Mouse (Mus musculus) adrenal gland, postnatal 36 days (tissue): ENCODE results near the gene Cep112. TPM values are rescaled to one million over a fixed set of nuclear protein-coding genes. Genes with fewer than 3 reads are reported as not detected.

Experiments
- DNase-seq, 2 experiments: peaks; one replicate each; pipeline ENCODE4 v3.0.0; 2021; ENCODE audit warnings: mixed read lengths in 1 of 2
- total RNA-seq, 2 experiments: library from RNA; stranded (reverse); gene quantifications; 2 replicates each; pipeline ENCODE4 v1.2.3; 2021

Gene Cep112
- total RNA-seq, 2 experiments from 2014 or later, result 10.5 to 11.3 TPM

DNA sequence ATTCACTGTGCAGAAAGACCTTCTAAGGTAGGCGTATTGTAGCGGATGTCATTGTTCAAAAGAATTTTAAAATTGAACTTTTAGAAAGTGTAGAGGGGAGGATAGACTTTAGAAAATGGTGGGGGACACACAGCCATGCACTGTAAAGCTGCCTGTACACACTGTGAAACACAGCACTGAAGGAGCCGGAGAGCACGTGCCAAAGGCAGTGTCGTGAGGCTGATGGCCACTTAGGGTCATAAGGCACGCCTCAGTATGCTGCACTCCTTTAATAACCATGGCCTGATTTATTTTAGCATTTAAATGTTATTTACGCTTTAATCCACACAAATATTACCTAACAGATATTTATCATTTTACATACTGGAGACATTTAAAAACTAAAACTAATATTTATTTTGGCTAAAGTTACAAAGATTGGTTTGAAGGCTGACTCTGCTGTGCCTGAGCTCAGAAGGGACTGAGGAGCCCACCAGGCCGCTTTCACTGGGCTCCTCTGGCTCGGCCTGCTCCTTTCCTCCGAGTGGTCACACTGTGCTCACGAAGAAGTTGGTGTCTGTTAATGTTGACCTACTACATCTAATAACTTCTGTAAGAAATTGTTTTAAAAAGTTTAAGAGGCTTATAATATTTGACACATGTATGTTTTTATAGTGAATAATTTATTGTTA lies 19.0 kb downstream of the Cep112 start:
- no peak for DNase-seq

DNA sequence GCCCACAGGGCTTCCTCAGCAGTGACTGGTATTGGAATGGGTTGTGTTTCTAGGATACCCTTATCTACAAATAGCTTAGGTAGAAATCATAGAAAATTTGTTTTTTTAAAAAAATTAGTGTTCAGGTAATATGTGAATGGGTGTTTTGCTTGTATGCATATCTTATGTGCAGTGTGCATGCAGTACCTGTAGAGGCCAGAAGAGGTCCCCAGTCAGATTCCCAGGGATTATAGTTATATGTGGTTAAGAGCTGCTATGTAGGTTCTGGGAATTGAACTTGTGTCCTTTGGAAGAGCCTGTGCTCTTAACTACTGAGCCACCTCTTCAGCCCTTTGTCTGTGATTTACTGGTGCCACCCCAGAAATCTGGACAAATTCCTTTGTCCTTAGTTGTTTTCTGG lies 22.2 kb downstream of the Cep112 start:
- DNase-seq, result peak; percentile 8 to 38

DNA sequence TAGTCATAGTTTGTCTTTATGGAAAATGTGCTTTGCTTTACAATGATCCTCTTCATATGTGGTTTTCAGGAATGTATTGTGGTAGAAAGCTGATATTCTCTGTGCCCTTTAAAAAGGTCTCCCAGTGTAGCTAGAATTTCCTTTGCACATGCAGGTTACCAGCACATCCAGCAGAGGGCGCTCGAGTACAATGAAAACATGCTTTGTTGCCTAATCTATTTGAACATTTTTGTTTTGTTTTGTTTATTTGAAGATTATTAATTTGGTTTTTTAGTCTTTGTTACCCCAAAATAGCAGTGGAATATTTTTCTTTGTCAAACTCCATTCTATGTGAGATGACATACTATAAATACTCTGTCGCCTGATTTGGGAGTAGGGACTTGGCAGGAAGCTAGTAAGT lies 24.8 kb downstream of the Cep112 start:
- DNase-seq, result peak; percentile 80 to 82

GRCm38 (mm10) chr11:108459599-108459998 lies 34.6 kb downstream of the Cep112 start:
- no peak for DNase-seq

DNA sequence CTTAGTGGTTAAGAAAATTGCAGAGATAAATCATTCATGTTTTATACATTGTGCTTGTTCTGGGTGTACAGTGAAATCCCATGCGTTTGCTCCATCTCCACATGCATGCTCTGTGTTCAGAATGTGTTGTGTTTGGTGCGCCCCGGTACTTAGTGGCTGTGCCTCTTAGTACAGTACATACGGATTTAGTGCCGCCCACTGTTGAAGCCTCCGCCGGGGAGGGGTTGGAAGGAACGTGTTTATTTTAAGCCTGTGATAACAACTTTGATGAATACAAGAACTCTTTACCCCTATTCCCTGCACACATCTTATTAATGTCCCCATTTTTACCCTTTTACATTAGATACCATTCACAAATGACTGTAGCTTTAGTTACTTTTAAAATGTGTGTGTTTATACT lies 39.1 kb downstream of the Cep112 start:
- DNase-seq, result no peak

GRCm38 (mm10) chr11:108464715-108465301 lies 39.8 kb downstream of the Cep112 start:
- no peak for DNase-seq

GRCm38 (mm10) chr11:108475738-108476137 lies 50.7 kb downstream of the Cep112 start:
- DNase-seq, result peak; percentile 35 to 41

DNA sequence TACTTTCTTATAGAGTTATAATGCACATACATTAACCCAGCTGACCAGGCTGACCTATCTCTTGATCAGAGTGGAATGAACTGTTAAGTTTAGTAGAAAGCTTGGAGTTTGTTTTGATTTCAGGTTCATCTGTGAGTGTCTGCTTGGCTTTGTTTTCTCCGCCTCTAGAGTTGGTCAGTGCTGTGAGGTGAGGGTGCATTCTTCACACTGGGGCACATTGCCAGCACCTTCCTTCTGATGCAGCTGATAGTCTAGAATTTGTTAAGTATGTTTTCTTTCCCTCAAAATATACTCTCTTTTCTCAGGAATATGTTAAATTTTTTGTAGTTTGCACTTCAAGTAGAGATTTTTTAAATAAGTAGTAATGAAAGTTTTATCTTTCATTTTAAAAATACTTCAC lies 51.2 kb downstream of the Cep112 start:
- peak; percentile 10 to 14 for DNase-seq

GRCm38 (mm10) chr11:108483976-108484375 lies 59.0 kb downstream of the Cep112 start:
- DNase-seq, result no peak

DNA sequence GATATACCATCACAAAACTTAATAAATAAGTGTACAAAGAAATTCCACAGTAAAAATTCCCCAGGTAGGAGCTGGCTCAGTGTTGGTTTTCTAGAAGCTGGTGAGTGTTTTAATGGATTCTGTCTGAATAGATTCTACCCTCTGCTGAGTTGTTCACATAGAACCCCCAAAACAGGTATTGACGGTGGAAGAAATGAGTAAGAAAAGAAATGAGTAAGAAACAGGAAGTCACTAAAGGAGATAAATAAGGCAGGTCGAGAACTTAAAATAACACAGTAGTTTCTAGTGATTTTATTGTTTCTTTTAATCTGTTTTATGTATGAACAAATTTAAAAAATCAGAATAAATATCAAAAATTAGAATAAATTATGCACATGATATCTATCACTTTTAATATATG lies 63.3 kb downstream of the Cep112 start:
- no peak for DNase-seq

DNA sequence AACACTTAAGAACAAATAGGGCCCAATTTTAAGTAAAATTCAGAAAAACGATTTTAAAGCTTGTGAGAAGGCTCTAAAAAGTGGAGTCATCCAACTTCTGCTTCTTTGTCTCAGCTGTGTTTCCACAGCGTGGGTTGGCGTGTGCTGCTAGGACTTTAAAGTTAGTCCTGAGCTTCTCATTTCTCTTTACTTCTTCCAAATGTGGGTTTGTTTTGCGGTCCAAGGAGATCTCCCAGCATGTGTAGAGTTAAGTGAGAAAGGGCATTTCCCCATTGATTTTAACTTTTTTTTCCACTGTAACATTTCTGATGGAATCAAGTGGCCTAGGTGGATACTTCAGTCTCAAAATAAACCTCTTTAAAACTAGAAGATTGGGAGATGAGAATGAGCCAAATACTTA lies 64.9 kb downstream of the Cep112 start:
- DNase-seq, result no peak

GRCm38 (mm10) chr11:108508190-108508589 lies 83.2 kb downstream of the Cep112 start:
- no peak for DNase-seq

- no peak for DNase-seq
Observed at GRCm38 (mm10) chr11:108527725-108528363, 102.9 kb downstream of the Cep112 start.

GRCm38 (mm10) chr11:108532901-108533300 lies 107.9 kb downstream of the Cep112 start:
- DNase-seq, result no peak

- no peak for DNase-seq
Observed at GRCm38 (mm10) chr11:108534014-108534413, 109.0 kb downstream of the Cep112 start.

DNA sequence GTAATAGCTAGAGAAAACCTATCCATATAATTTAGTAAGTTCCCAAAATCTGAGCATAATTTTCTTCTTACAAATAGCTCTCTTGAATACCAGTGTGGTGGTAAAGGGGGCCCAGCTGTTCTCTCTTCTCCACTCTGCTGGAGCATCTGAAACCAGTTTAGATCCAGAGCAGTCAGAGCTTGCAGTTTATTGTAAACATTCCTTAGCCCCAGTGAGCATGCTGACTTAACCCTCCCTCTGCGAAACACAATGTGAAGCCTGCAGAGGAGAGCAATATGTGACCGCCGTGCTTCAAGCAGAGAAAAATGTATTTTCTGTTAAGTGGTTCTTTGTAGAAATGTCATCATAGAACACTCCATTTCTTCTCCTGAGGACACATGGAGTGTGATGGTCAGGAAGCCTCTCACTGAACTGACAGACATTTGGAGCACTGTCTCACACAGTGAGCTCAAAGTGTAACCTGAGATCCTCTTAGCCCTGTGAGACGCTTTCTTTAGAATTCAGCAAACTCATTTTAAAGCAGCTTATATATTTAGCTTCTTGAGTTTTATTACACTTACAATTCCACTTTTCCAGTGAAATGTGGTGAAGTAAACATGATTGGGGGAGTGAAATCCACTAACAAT lies 128.1 kb downstream of the Cep112 start:
- no peak for DNase-seq

GRCm38 (mm10) chr11:108553881-108554280 lies 128.9 kb downstream of the Cep112 start:
- no peak for DNase-seq

DNA sequence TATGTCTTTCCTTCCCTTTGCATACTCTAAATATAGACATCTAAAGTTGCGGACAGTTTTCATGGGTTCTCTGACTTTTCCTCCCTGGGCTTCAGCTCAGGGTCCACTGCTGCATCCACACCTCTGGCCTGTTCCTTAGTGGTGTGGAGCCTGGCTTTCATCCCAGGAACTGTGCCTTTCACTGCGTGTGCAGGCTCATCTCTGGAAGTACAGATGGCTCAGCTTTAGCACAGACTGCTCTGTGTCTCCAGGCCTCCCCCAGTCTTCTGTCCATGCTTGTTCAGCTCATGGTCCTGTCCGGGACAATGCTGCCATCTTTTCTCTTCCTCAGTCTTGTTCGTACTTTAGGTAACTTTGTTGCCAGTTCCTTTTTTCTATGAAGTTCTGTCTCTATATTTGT lies 133.6 kb downstream of the Cep112 start:
- DNase-seq, result no peak

DNA sequence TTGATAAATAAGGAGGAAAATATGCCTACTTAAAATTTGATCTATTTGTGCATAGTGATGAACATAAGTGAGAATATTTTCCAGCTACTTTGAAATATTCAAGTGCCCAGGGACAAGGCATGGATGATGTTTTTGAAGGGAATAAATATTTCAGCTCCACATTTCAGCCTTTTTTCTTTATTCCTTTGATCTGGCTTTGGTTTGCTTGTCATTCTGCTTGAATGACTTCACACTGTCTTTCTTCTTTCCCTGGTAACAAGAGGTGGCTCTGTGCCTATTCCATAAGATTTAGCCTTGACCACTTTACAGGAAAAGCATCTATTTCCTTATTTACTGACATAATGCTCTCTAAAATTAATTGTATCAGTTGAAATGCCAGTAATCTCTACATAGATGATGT lies 134.5 kb downstream of the Cep112 start:
- DNase-seq, result no peak

DNA sequence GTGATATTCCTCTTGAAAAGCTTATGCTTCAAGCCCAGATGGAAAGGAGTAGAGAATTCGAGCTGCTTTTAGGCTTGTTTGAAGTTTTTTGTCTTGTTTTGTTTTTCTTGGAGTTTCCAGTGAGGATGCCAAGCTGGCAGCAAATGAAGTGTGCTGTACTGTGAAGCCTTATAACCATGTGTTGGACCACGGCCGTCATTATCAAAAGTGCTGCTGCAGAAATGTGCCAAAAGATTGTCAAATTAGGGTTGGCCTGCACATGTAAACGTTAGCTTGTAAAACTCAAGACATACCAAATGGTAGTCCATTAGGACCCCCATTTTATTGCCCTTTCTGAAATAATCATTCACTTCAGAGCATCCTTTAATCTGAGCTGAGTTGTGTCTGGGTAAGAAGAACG lies 137.1 kb downstream of the Cep112 start:
- no peak for DNase-seq

GRCm38 (mm10) chr11:108586551-108587184 lies 161.7 kb downstream of the Cep112 start:
- DNase-seq, result peak in 1 of 2 experiments; percentile 40

GRCm38 (mm10) chr11:108593207-108593958 lies 168.4 kb downstream of the Cep112 start:
- DNase-seq, result no peak
